Mouse (Mus musculus) erythroblast, embryonic 14.5 days (primary cell): ENCODE measurements around the gene Gm13271.

Experiments used
- GATA1 ChIP-seq: IDR thresholded peaks from 2 replicates; pipeline ENCODE4 v1.6.1; 2012; ENCODE audit warnings: low read length, inconsistent platforms, mixed read lengths
- TAL1 ChIP-seq: IDR thresholded peaks from 3 replicates; pipeline ENCODE4 v1.6.1; 2012; ENCODE audit warnings: low read length, inconsistent platforms, mixed read lengths

- TF ChIP-seq TAL1, result no peak
- no peak for TF ChIP-seq GATA1
Measured at GRCm38 (mm10) chr4:88744207-88744606, 10.5 kb upstream of the Gm13271 start.
